Mouse (Mus musculus) right cerebral cortex, postnatal 14 days (tissue): ENCODE measurements around the gene Olfr700.
"Not testable (repeated sequence)": the region's sequence is repeated elsewhere in the genome, so short reads cannot be mapped to it uniquely, and the experiment has no call there.

Experiments used
- DNase-seq: peaks from one replicate; pipeline ENCODE4 v3.0.0; 2022

The Olfr700 gene

GRCm38 (mm10) chr7:106808734-106809133, at the start of gene Olfr700:
Gene Olfr700 (minus strand): TSS chr7:106808834.
- no peak for DNase-seq

GRCm38 (mm10) chr7:106843060-106843459, 34.4 kb upstream of the Olfr700 start, which contains the start of gene Olfr703:
Gene Olfr703 (plus strand): TSS chr7:106843360.
- DNase-seq = no peak

- DNase-seq = no peak
Observed at GRCm38 (mm10) chr7:106833793-106834192, 25.2 kb upstream of the Olfr700 start, which contains the start of gene Olfr702. Gene Olfr702 (minus strand): TSS chr7:106833893.

- DNase-seq = no peak
Observed at GRCm38 (mm10) chr7:106818414-106818813, 9.8 kb upstream of the Olfr700 start.

- DNase-seq = no peak
Observed at GRCm38 (mm10) chr7:106815775-106816174, 7.1 kb upstream of the Olfr700 start.

- no peak for DNase-seq
Observed at GRCm38 (mm10) chr7:106813829-106814228, 5.2 kb upstream of the Olfr700 start, which contains the start of gene Olfr701. Gene Olfr701 (plus strand): TSS chr7:106814129.

GRCm38 (mm10) chr7:106793098-106793497, 15.5 kb downstream of the Olfr700 start, which contains the start of gene Olfr699:
Gene Olfr699 (minus strand): TSS chr7:106793198.
- no peak for DNase-seq

- no peak for DNase-seq
Observed at GRCm38 (mm10) chr7:106788330-106788729, 20.3 kb downstream of the Olfr700 start.

GRCm38 (mm10) chr7:106761008-106761407, 47.6 kb downstream of the Olfr700 start:
- not testable (repeated sequence) for DNase-seq

- no peak for DNase-seq
Observed at GRCm38 (mm10) chr7:106758800-106759199, 49.8 kb downstream of the Olfr700 start.
